ENCODE assay signal across 10 mouse cellular contexts in genomic region chr4:133344112-133344511, GRCm38 (mm10). TPM values are rescaled to one million over a fixed set of nuclear protein-coding genes. Genes with fewer than 3 reads are reported as not detected.
DNase-seq lines count a peak whose midpoint lies in the region; ATAC-seq and TF ChIP-seq lines count a peak whose summit lies in the region.
"Had no signal": no experiment of that assay in that cellular context is flagged by ENCODE, and none has a peak within 500 bp of the region (broad histone marks: within the 10 kb centered on the region; RNA-seq: fewer than 3 reads in every experiment).

No protein-coding gene starts in this region.

- no peak overlapping the region for H3K4me3 ChIP-seq in kidney, adult 2 months (ENCODE audit: insufficient read depth, low read depth, low read length)
- no peak overlapping the region for H3K4me3 ChIP-seq in kidney, embryonic 16.5 days (ENCODE audit: low read length)
- H3K4me3 ChIP-seq in embryonic fibroblast, embryonic 13.5 days (ENCODE audit: insufficient read depth, low read length), result no peak overlapping the region
- no peak overlapping the region for H3K4me3 ChIP-seq in lung, postnatal 0 days (ENCODE audit: low read depth, low read length)
- H3K4me3 ChIP-seq: erythroblast, embryonic 14.5 days; liver, embryonic 15.5 days; stomach, embryonic 15.5 days had no signal

- TF ChIP-seq POLR2A in kidney, adult 2 months (IDR thresholded peaks at IDR 0.05; ENCODE audit: low read depth, low read length), result no peak
- TF ChIP-seq POLR2A in embryonic fibroblast, embryonic 13.5 days (IDR thresholded peaks at IDR 0.05; ENCODE audit: low read depth, low read length), result no peak

- TF ChIP-seq CTCF in kidney, adult 2 months (conservative IDR thresholded peaks at IDR 0.05; ENCODE audit: insufficient read depth, insufficient read length, low read depth, low read length), result peak; percentile 64
- peak; percentile 22; the same call in 1 of the 2 replicates for TF ChIP-seq CTCF in embryonic fibroblast, embryonic 13.5 days (IDR thresholded peaks at IDR 0.05; ENCODE audit: borderline replicate concordance, insufficient read depth, low read length)
- TF ChIP-seq CTCF in lung, postnatal 0 days (IDR thresholded peaks at IDR 0.05), result peak; percentile 85

- whole genome bisulfite sequencing in kidney, adult 2 months, result 3% methylated on average over 4 of the region's 4 CpGs
- WGBS in kidney, embryonic 16.5 days, result 9% methylated on average over 4 of the region's 4 CpGs
- WGBS in lung, postnatal 0 days, result 4% methylated on average over 4 of the region's 4 CpGs

- no peak for TF ChIP-seq EP300 in lung, postnatal 0 days (IDR thresholded peaks at IDR 0.05)

- no peaks in the 10 kb centered on the region for H3K27me3 ChIP-seq in kidney, adult 2 months (replicated peaks; ENCODE audit: control insufficient read depth, insufficient read depth, low read length)
- no peaks in the 10 kb centered on the region for H3K27me3 ChIP-seq in kidney, embryonic 16.5 days (ENCODE audit: insufficient read depth, low read length)
- H3K27me3 ChIP-seq in lung, postnatal 0 days (replicated peaks; ENCODE audit: insufficient read depth, low read length), result no peaks in the 10 kb centered on the region
- H3K27me3 ChIP-seq: stomach, embryonic 15.5 days had no signal

- no peaks in the 10 kb centered on the region for H3K9me3 ChIP-seq in kidney, embryonic 16.5 days (ENCODE audit: low read length)
- H3K9me3 ChIP-seq in lung, postnatal 0 days (ENCODE audit: low read length), result no peaks in the 10 kb centered on the region
- H3K9me3 ChIP-seq: liver, embryonic 15.5 days; stomach, embryonic 15.5 days had no signal

- H3K36me3 ChIP-seq in kidney, adult 2 months (ENCODE audit: control insufficient read depth, insufficient read depth, low read length), result no peaks in the 10 kb centered on the region
- no peaks in the 10 kb centered on the region for H3K36me3 ChIP-seq in kidney, embryonic 16.5 days (ENCODE audit: insufficient read depth, low read length)
- H3K36me3 ChIP-seq in lung, postnatal 0 days (ENCODE audit: insufficient read depth, low read length), result no peaks in the 10 kb centered on the region
- H3K36me3 ChIP-seq: liver, embryonic 15.5 days; stomach, embryonic 15.5 days had no signal

- no peak overlapping the region for H3K4me2 ChIP-seq in kidney, embryonic 16.5 days (replicated peaks; ENCODE audit: low read depth, low read length)
- H3K4me2 ChIP-seq in lung, postnatal 0 days (replicated peaks; ENCODE audit: low read depth, low read length), result no peak overlapping the region
- H3K4me2 ChIP-seq: liver, embryonic 15.5 days; stomach, embryonic 15.5 days had no signal

- H3K27ac ChIP-seq in kidney, adult 2 months (ENCODE audit: insufficient read depth, low read depth, low read length), result no peak overlapping the region
- no peak overlapping the region for H3K27ac ChIP-seq in kidney, embryonic 16.5 days (ENCODE audit: low read length)
- H3K27ac ChIP-seq in embryonic fibroblast, embryonic 13.5 days (ENCODE audit: insufficient read depth, low read length), result no peak overlapping the region
- H3K27ac ChIP-seq in lung, postnatal 0 days (ENCODE audit: low read length), result no peak overlapping the region
- H3K27ac ChIP-seq: liver, embryonic 15.5 days; stomach, embryonic 15.5 days had no signal

- peak; percentile 46 for DNase-seq in kidney, adult 2 months
- DNase-seq in CD8-positive naive resting alpha-beta T cell, adult 2 months (ENCODE audit: low read depth in 2 of 2, low spot score in 2 of 2), result peak; percentile 30 to 46
- peak; percentile 22 for DNase-seq in Muller cell, postnatal 12 days (ENCODE audit: inconsistent ontology term)
- DNase-seq in lung, postnatal 0 days (ENCODE audit: low spot score), result peak; percentile 44

- no peaks in the 10 kb centered on the region for H3K4me1 ChIP-seq in kidney, adult 2 months (ENCODE audit: control insufficient read depth, insufficient read depth, low read length)
- H3K4me1 ChIP-seq in kidney, embryonic 16.5 days (ENCODE audit: insufficient read depth, low read length), result peaks cover 4% of the 10 kb centered on the region; the same call in 1 of the 2 replicates
- 0 out of 2 replicates have a peak, but pooled peaks cover 2% of the 10 kb centered on the region for H3K4me1 ChIP-seq in embryonic fibroblast, embryonic 13.5 days (ENCODE audit: control insufficient read depth, insufficient read depth, low read length)
- H3K4me1 ChIP-seq in lung, postnatal 0 days (ENCODE audit: insufficient read depth, low read depth, low read length), result no peaks in the 10 kb centered on the region

- no peak overlapping the region for H3K9ac ChIP-seq in kidney, embryonic 16.5 days (replicated peaks; ENCODE audit: low read length)
- H3K9ac ChIP-seq in lung, postnatal 0 days (replicated peaks; ENCODE audit: low read depth), result no peak overlapping the region
- H3K9ac ChIP-seq: liver, embryonic 15.5 days; stomach, embryonic 15.5 days had no signal

- ATAC-seq in kidney, embryonic 16.5 days (ENCODE audit: low FRiP score, low TSS enrichment), result no peak
- no peak for ATAC-seq in lung, postnatal 0 days
- ATAC-seq in monocyte, adult 5-6 weeks (replicated peaks; ENCODE audit: insufficient number of reproducible peaks, low FRiP score, low TSS enrichment, poor library complexity, severe bottlenecking), result no peak

RNA-seq across cellular contexts. Expression of gene Wdtc1, which starts 9.2 kb away (rescaled TPM):
- 64.1 and 64.4 TPM in 2 replicates for polyA plus RNA-seq in kidney, adult 2 months (2012; rRNA removed)
- 12.9 and 14.4 TPM in 2 replicates for polyA plus RNA-seq in kidney, embryonic 16.5 days (2015; fragmentation: Nextera tagmentation; extraction: Ambion mirVana)
- polyA plus RNA-seq in embryonic fibroblast, embryonic 13.5 days (2011; ENCODE audit: insufficient read length, low read depth, missing spikeins), result 21.2 and 21.7 TPM in 2 replicates
- 9.2 and 9.9 TPM in 2 replicates for polyA plus RNA-seq in lung, postnatal 0 days (2015; fragmentation: Nextera tagmentation; extraction: Ambion mirVana)
- 10.9 to 11.7 TPM (median 11.3 TPM) in 3 replicates for total RNA-seq in monocyte, adult 5-6 weeks (2017)

RNA-seq across cellular contexts. Expression of gene Slc9a1, which starts 25.4 kb away (rescaled TPM):
- 30.1 and 32.3 TPM in 2 replicates for polyA plus RNA-seq in kidney, adult 2 months (2012; rRNA removed)
- polyA plus RNA-seq in kidney, embryonic 16.5 days (2015; fragmentation: Nextera tagmentation; extraction: Ambion mirVana), result 9.5 and 10.7 TPM in 2 replicates
- 26.2 and 34.7 TPM in 2 replicates for polyA plus RNA-seq in embryonic fibroblast, embryonic 13.5 days (2011; ENCODE audit: insufficient read length, low read depth, missing spikeins)
- polyA plus RNA-seq in lung, postnatal 0 days (2015; fragmentation: Nextera tagmentation; extraction: Ambion mirVana), result 5.4 and 6.0 TPM in 2 replicates
- 7.0 to 24.9 TPM (median 10.2 TPM) in 3 replicates for total RNA-seq in monocyte, adult 5-6 weeks (2017)

Comparison
In these comparisons a context has a peak if more than half of its experiments do, and no peak if none do; other contexts are left out.
1. CTCF ChIP-seq: peak in every context shown above with its lines; median percentile 85 in lung, postnatal 0 days; 64 in kidney, adult 2 months; 22 in embryonic fibroblast, embryonic 13.5 days.